Mouse (Mus musculus): ENCODE results near the gene Ago3. TPM values are rescaled to one million over a fixed set of nuclear protein-coding genes. Genes with fewer than 3 reads are reported as not detected.

Gene Ago3
- total and polyA plus RNA-seq, 3 experiments = 7.3 to 7.9 TPM; not detected in 1

DNA sequence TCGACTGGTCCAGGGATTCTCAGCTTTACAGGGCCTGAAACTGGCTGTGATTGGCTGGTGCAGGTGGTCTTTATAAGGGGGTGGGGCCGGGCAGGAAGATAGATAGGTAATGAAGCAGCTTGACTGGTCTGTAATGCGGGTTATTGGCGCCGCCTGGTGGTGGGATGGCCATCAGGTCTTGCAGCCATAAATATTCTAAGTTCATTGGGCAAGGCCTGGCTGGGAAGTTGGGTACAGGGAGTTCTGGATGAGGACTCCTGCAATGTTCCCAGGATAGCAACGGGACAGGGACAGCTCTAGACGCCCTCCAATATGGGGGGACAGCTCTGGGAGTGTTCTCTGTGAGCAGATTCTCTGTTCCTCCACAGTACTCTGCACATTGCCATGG is 119.4 kb downstream of the Ago3 start (continued):
- TF ChIP-seq TBP (IDR thresholded peaks at IDR 0.05; ENCODE audit: low read depth, low read length) = no peak

- no peak overlapping the region for H3K27ac ChIP-seq (ENCODE audit: control insufficient read depth, low read depth, low read length)
- H3K36me3 ChIP-seq (ENCODE audit: control insufficient read depth in 1 of 2, insufficient read depth in 2 of 2, low read length in 2 of 2) = peaks cover 0 to 1% of the 10 kb centered on the region in 2 experiments; a peak in 2 of 4 replicates
- no peak overlapping the region for H3K4me3 ChIP-seq (ENCODE audit: control insufficient read depth in 1 of 2, insufficient read depth in 1 of 2, low read depth in 2 of 2, low read length in 2 of 2)
- no peak overlapping the region for H3K9ac ChIP-seq (ENCODE audit: control insufficient read depth, low read depth, low read length, poor library complexity, severe bottlenecking)
- H3K27me3 ChIP-seq (ENCODE audit: control insufficient read depth in 1 of 2, insufficient read depth in 2 of 2, low read length in 2 of 2) = no peaks in the 10 kb centered on the region
- no peaks in the 10 kb centered on the region for H3K79me2 ChIP-seq (ENCODE audit: control insufficient read depth, insufficient read depth, low read length, poor library complexity)
- no peaks in the 10 kb centered on the region for H3K9me3 ChIP-seq (replicated peaks; ENCODE audit: insufficient read depth, low read length)
- peaks cover 0 to 2% of the 10 kb centered on the region in 2 experiments; a peak in 1 of 4 replicates for H3K4me1 ChIP-seq (ENCODE audit: control insufficient read depth in 1 of 2, insufficient read depth in 2 of 2, low read length in 2 of 2)
- no peak for DNase-seq (ENCODE audit: low read depth, low spot score)
- TF ChIP-seq SIN3A (IDR thresholded peaks at IDR 0.05; ENCODE audit: low read length) (no peak), CTCF (IDR thresholded peaks at IDR 0.05 in 2 of 3, conservative IDR thresholded peaks at IDR 0.05 in 1 of 3; ENCODE audit: control insufficient read depth in 1 of 3, insufficient read depth in 1 of 3, low read depth in 2 of 3, low read length in 3 of 3, poor library complexity in 1 of 3, severe bottlenecking in 1 of 3) (0 out of 6 replicates have a peak, but pooled peaks of 1 of the 3 experiments have one; percentile 5), MYB (IDR thresholded peaks at IDR 0.05; ENCODE audit: low read depth, low read length) (no peak), NRF1 (IDR thresholded peaks at IDR 0.05; ENCODE audit: insufficient read depth, low read depth, low read length, poor library complexity, severe bottlenecking) (no peak), POLR2AphosphoS2 (IDR thresholded peaks at IDR 0.05; ENCODE audit: low read length) (no peak), E2F4 (IDR thresholded peaks at IDR 0.05; ENCODE audit: borderline replicate concordance, low read depth, low read length) (no peak), RCOR1 (IDR thresholded peaks at IDR 0.05; ENCODE audit: low read depth, low read length) (no peak), POLR2A (IDR thresholded peaks at IDR 0.05; ENCODE audit: control insufficient read depth in 1 of 2, insufficient read depth in 1 of 2, low read depth in 1 of 2, low read length in 2 of 2, poor library complexity in 1 of 2) (no peak), MYC (IDR thresholded peaks at IDR 0.05; ENCODE audit: low read depth, low read length) (no peak)
Observed at GRCm38 (mm10) chr4:126309211-126309921, 120.0 kb downstream of the Ago3 start.

- no peak for DNase-seq (ENCODE audit: low read depth, low spot score)
- H3K27ac ChIP-seq (ENCODE audit: control insufficient read depth, low read depth, low read length) = no peak overlapping the region
- no peaks in the 10 kb centered on the region for H3K9me3 ChIP-seq (replicated peaks; ENCODE audit: insufficient read depth, low read length)
- no peaks in the 10 kb centered on the region for H3K27me3 ChIP-seq (ENCODE audit: control insufficient read depth in 1 of 2, insufficient read depth in 2 of 2, low read length in 2 of 2)
- no peak overlapping the region for H3K4me3 ChIP-seq (ENCODE audit: control insufficient read depth in 1 of 2, insufficient read depth in 1 of 2, low read depth in 2 of 2, low read length in 2 of 2)
- TF ChIP-seq MAZ (IDR thresholded peaks at IDR 0.05; ENCODE audit: low read depth, low read length) (no peak), GATA1 (IDR thresholded peaks at IDR 0.05; ENCODE audit: low read depth, low read length) (no peak), USF1 (IDR thresholded peaks at IDR 0.05; ENCODE audit: low read depth, low read length) (no peak), CHD2 (IDR thresholded peaks at IDR 0.05; ENCODE audit: low read length) (no peak), NELFE (IDR thresholded peaks at IDR 0.05; ENCODE audit: low read depth, low read length) (no peak), CHD1 (IDR thresholded peaks at IDR 0.05; ENCODE audit: low read depth, low read length) (no peak), EP300 (IDR thresholded peaks at IDR 0.05; ENCODE audit: low read depth in 1 of 2, low read length in 2 of 2) (no peak), UBTF (IDR thresholded peaks at IDR 0.05; ENCODE audit: borderline replicate concordance, insufficient read depth, low read depth, low read length) (no peak), MAFK (IDR thresholded peaks at IDR 0.05; ENCODE audit: borderline replicate concordance, low read depth, low read length) (no peak), MXI1 (IDR thresholded peaks at IDR 0.05; ENCODE audit: low read depth, low read length) (no peak)
- H3K79me2 ChIP-seq (ENCODE audit: control insufficient read depth, insufficient read depth, low read length, poor library complexity) = no peaks in the 10 kb centered on the region
- no peak overlapping the region for H3K9ac ChIP-seq (ENCODE audit: control insufficient read depth, low read depth, low read length, poor library complexity, severe bottlenecking)
- no peaks in the 10 kb centered on the region for H3K36me3 ChIP-seq (ENCODE audit: control insufficient read depth in 1 of 2, insufficient read depth in 2 of 2, low read length in 2 of 2)
- H3K4me1 ChIP-seq (ENCODE audit: control insufficient read depth in 1 of 2, insufficient read depth in 2 of 2, low read length in 2 of 2) = no peaks in the 10 kb centered on the region
Observed at GRCm38 (mm10) chr4:126306827-126307226, 122.5 kb downstream of the Ago3 start.

Measured in MEL (cell line).